Mouse (Mus musculus) ES-Bruce4 (cell line): ENCODE measurements around the gene Pih1d1.

Source experiments
- CTCF ChIP-seq: IDR thresholded peaks from one replicate; pipeline ENCODE4 v1.8.1; 2011; ENCODE audit warnings: low read depth, low read length
- POLR2A ChIP-seq: IDR thresholded peaks from one replicate; pipeline ENCODE4 v1.8.1; 2011; ENCODE audit warnings: low read length; ENCODE audit not compliant: insufficient read depth

DNA sequence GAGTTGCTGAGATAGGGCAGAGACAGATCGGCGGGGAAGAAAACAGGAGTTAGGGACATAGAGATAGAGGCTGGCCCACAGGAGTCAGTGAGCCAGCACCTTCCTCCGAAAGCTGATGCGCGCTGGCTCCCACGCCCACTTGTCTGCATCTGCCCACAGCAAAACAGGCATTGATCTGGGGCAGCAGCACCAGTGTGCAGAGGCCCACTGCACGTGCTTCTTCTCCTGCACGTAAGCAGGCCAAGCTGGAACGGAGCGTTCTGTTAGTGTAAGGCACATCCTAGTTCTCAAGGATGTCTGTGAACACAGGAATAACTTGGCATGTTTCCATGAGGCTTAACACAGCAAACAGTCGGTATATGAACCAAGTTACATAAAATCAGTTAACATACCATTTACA lies 44.9 kb downstream of the Pih1d1 start:
- TF ChIP-seq CTCF (no peak), POLR2A (no peak)
